Mouse (Mus musculus): ENCODE results near the gene Cdh3. TPM values are rescaled to one million over a fixed set of nuclear protein-coding genes. Genes with fewer than 3 reads are reported as not detected.

Cdh3 gene
- 21.5 and 22.3 TPM in 2 replicates for polyA plus RNA-seq (2015; fragmentation: Nextera tagmentation; extraction: Ambion mirVana)

DNA sequence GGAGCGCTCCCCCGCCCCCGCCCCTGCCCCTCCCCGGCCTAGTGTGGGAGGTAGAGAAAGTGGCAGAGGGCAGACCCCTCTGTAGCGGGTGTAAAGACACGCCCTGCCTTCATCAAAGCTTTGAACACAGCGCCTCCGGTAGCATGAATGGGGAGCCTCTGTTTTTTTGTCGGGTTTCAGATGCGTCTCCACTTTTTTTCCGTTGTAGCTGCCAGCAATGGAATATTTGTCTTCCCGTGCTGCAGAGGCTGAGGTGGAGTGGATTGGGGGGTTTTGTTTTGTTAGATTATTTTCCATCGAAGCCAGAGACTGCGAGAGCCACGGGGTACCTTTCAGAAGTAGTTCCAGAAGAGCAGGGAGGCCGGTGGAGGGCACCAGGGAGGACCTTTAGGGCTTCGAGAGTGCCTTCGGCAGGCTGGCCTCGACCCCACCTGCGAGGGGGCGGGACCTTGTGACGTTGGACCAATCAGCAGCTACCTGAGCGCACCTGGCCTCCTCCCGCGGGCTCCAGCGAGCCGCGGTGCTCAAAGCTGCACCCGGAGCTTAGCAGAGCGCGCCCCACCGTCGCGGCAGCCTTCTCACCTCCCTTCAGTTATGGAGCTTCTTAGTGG lies at the start of gene Cdh3:
Gene Cdh3, plus strand, starts transcription at position 527 of the 611 bp plus-strand sequence.
- Histone ChIP-seq H3K36me3 (no peaks in the 10 kb centered on the region), H3K9me3 (no peaks in the 10 kb centered on the region), H3K4me2 (peak within 1 kb of the TSS; percentile 74), H3K27ac (peak within 1 kb of the TSS; percentile 71), H3K4me1 (peaks cover 54% of the 10 kb centered on the region), H3K27me3 (peaks cover 41% of the 10 kb centered on the region), H3K9ac (peak within 1 kb of the TSS; percentile 69), H3K4me3 (peak within 1 kb of the TSS; percentile 53)
- 1% methylated on average over 34 of the region's 34 CpGs for WGBS
- ATAC-seq (ENCODE audit: insufficient number of reproducible peaks, insufficient read depth, low FRiP score, low TSS enrichment, low read depth), result peak; percentile 77

- 81% methylated on average over 5 of the region's 5 CpGs for WGBS
- no peak for ATAC-seq (ENCODE audit: insufficient number of reproducible peaks, insufficient read depth, low FRiP score, low TSS enrichment, low read depth)
- Histone ChIP-seq H3K9me3 (no peaks in the 10 kb centered on the region), H3K9ac (no peak overlapping the region), H3K4me1 (no peaks in the 10 kb centered on the region), H3K27me3 (no peaks in the 10 kb centered on the region), H3K4me2 (no peak overlapping the region), H3K4me3 (no peak overlapping the region), H3K36me3 (no peaks in the 10 kb centered on the region), H3K27ac (no peak overlapping the region)
Observed at GRCm38 (mm10) chr8:106462131-106462530, 48.6 kb upstream of the Cdh3 start.

GRCm38 (mm10) chr8:106463795-106464194 lies 46.9 kb upstream of the Cdh3 start:
- Histone ChIP-seq H3K4me3 (no peak overlapping the region), H3K9me3 (no peaks in the 10 kb centered on the region), H3K9ac (no peak overlapping the region), H3K27me3 (no peaks in the 10 kb centered on the region), H3K4me1 (no peaks in the 10 kb centered on the region), H3K36me3 (no peaks in the 10 kb centered on the region), H3K27ac (no peak overlapping the region), H3K4me2 (no peak overlapping the region)
- 89% methylated on average over 6 of the region's 6 CpGs for WGBS
- no peak for ATAC-seq (ENCODE audit: insufficient number of reproducible peaks, insufficient read depth, low FRiP score, low TSS enrichment, low read depth)

GRCm38 (mm10) chr8:106469485-106469884 lies 41.2 kb upstream of the Cdh3 start:
- H3K27me3 ChIP-seq, result no peaks in the 10 kb centered on the region
- no peak overlapping the region for H3K4me3 ChIP-seq
- no peaks in the 10 kb centered on the region for H3K9me3 ChIP-seq
- H3K4me2 ChIP-seq, result no peak overlapping the region
- peak; percentile 56; the same call in 1 of the 2 replicates for ATAC-seq (ENCODE audit: insufficient number of reproducible peaks, insufficient read depth, low FRiP score, low TSS enrichment, low read depth)
- peaks cover 5% of the 10 kb centered on the region; the same call in 1 of the 2 replicates for H3K4me1 ChIP-seq
- H3K36me3 ChIP-seq, result no peaks in the 10 kb centered on the region
- no peak overlapping the region for H3K27ac ChIP-seq
- 28% methylated on average over 7 of the region's 7 CpGs for WGBS
- H3K9ac ChIP-seq, result no peak overlapping the region

DNA sequence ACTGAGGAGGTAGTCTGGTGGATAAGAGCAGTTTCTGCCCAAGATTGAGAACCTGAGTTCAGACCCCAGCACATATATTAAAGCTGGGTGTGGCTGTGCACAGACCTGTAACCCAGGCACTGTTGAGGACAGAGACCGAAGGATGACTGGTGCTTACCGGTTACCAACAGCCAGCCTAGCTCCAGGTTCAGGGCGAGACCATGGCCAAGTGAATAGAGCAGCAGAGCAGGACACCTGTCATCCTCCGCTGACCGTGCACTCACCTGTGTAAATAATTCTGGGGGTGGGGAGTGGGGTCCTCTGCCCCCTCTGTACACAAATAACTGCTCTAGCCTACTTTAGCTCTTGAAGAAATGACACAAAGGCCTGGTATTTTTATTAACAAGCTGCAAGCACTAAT lies 36.7 kb upstream of the Cdh3 start:
- Histone ChIP-seq H3K27ac (no peak overlapping the region), H3K4me1 (peaks cover 5% of the 10 kb centered on the region; the same call in 1 of the 2 replicates), H3K9ac (no peak overlapping the region), H3K36me3 (no peaks in the 10 kb centered on the region), H3K27me3 (no peaks in the 10 kb centered on the region), H3K9me3 (no peaks in the 10 kb centered on the region), H3K4me2 (no peak overlapping the region), H3K4me3 (no peak overlapping the region)
- ATAC-seq (ENCODE audit: insufficient number of reproducible peaks, insufficient read depth, low FRiP score, low TSS enrichment, low read depth), result no peak
- 87% methylated on average over 5 of the region's 5 CpGs for WGBS

DNA sequence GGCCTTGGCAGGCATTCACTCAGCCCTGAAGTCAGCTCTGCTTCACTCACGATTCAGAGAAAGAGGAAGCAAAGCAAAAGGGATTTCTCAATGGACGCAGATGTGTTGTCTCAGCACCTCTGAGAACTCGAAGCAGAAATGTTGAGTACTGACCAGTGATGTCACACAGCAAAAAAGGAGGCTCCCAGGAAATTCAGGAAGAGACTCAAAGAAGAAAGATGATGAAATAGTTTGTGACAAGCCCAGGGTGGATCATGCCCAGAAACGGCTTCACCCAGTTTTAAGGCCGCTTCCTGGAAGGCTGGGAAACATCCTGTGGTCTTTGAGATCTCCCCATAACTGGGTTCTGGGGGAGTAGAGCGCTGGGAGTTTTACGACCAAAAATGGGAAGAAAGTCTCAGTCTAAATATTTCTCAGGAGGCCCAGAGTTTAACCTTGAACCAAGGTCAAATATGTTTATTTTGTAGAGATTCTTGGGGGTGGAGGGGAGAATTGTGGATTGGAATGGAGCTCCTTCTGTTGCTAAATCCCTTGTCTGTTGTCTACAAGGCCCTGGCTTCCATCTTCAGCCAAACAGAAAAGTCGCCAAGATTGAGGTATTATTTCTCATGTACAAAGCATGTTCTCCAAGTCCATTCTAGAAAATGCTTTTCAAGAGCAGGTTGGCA lies 10.5 kb upstream of the Cdh3 start, which contains the start of gene 6030452D12Rik:
Gene 6030452D12Rik, plus strand, starts transcription at position 505 of the 668 bp plus-strand sequence.
- H3K27me3 ChIP-seq, result no peaks in the 10 kb centered on the region
- H3K4me3 ChIP-seq, result no peak within 1 kb of the TSS
- ATAC-seq (ENCODE audit: insufficient number of reproducible peaks, insufficient read depth, low FRiP score, low TSS enrichment, low read depth), result no peak
- WGBS, result 74% methylated on average over 8 of the region's 8 CpGs
- peaks cover 7% of the 10 kb centered on the region for H3K4me1 ChIP-seq
- no peaks in the 10 kb centered on the region for H3K9me3 ChIP-seq
- H3K4me2 ChIP-seq, result no peak within 1 kb of the TSS
- H3K36me3 ChIP-seq, result no peaks in the 10 kb centered on the region
- no peak within 1 kb of the TSS for H3K9ac ChIP-seq
- H3K27ac ChIP-seq, result no peak within 1 kb of the TSS

DNA sequence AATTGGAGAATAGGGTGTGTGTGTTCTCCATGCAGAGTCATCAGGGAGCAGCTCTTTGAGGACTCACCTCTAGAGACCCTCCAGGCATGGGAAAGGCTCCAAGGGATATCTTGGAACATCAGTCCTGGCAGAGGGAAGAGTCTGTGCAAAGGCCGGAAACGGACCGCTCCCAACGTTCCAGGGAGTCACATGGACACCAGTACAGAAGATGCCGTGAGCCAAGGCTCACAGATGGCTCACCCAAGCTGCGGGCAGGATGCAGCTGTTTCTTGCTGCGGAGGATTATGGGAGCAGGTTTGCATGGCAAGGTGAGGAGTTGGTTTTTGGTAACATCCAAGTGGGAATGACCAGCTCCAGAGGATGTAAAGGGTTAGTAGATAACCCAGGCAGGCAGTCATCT lies 6.5 kb upstream of the Cdh3 start:
- no peak overlapping the region for H3K4me3 ChIP-seq
- H3K36me3 ChIP-seq, result no peaks in the 10 kb centered on the region
- no peak overlapping the region for H3K4me2 ChIP-seq
- peaks cover 14% of the 10 kb centered on the region for H3K27me3 ChIP-seq
- H3K27ac ChIP-seq, result no peak overlapping the region
- H3K9ac ChIP-seq, result no peak overlapping the region
- no peaks in the 10 kb centered on the region for H3K9me3 ChIP-seq
- peaks cover 34% of the 10 kb centered on the region for H3K4me1 ChIP-seq
- ATAC-seq (ENCODE audit: insufficient number of reproducible peaks, insufficient read depth, low FRiP score, low TSS enrichment, low read depth), result no peak
- 88% methylated on average over 7 of the region's 7 CpGs for WGBS

DNA sequence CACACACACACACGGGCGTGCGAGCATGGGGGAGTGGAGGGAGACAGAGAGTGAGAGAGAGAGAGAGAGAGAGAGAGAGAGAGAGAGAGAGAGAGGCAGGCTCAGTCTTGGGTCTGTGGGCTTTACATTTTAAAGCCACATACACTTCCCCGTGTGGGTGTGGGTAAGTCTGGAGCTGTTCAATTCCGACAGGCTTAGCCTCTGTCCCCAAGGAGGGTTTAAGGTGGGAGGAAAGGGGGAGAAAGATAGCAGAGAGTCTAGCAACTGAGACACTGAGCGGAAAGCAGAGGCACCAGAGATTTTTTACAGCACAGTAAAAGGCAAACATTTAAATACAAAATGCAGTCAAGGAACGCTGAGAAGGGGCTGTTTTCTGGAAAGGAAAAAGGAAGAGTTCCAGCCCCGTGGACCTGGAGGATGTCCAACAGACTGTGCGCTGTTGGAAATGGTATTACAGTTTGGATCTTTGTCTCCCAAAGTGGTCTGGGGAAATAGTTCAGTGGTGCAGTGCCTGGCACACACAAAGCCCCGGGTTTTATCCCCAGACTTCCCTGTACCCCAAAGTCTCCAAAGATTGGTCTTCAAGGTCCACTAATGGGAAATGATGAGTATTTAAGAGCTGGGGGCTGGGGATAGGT lies 5.2 kb upstream of the Cdh3 start:
- no peak overlapping the region for H3K4me2 ChIP-seq
- WGBS, result 52% methylated on average over 10 of the region's 10 CpGs
- H3K4me3 ChIP-seq, result no peak overlapping the region
- H3K27ac ChIP-seq, result peak overlapping the region; percentile 22
- ATAC-seq (ENCODE audit: insufficient number of reproducible peaks, insufficient read depth, low FRiP score, low TSS enrichment, low read depth), result no peak
- H3K4me1 ChIP-seq, result peaks cover 35% of the 10 kb centered on the region
- no peaks in the 10 kb centered on the region for H3K9me3 ChIP-seq
- H3K9ac ChIP-seq, result no peak overlapping the region
- H3K36me3 ChIP-seq, result no peaks in the 10 kb centered on the region
- peaks cover 26% of the 10 kb centered on the region for H3K27me3 ChIP-seq

- H3K9me3 ChIP-seq, result no peaks in the 10 kb centered on the region
- peaks cover 42% of the 10 kb centered on the region for H3K4me1 ChIP-seq
- no peak for ATAC-seq (ENCODE audit: insufficient number of reproducible peaks, insufficient read depth, low FRiP score, low TSS enrichment, low read depth)
- H3K9ac ChIP-seq, result no peak overlapping the region
- no peak overlapping the region for H3K27ac ChIP-seq
- peaks cover 33% of the 10 kb centered on the region for H3K27me3 ChIP-seq
- no peaks in the 10 kb centered on the region for H3K36me3 ChIP-seq
- H3K4me2 ChIP-seq, result no peak overlapping the region
- H3K4me3 ChIP-seq, result no peak overlapping the region
- WGBS, result 90% methylated on average over 1 of the region's 1 CpGs
Observed at GRCm38 (mm10) chr8:106506106-106506505, 4.6 kb upstream of the Cdh3 start.

- peak; percentile 34; the same call in 1 of the 2 replicates for ATAC-seq (ENCODE audit: insufficient number of reproducible peaks, insufficient read depth, low FRiP score, low TSS enrichment, low read depth)
- under 1% methylated on average over 30 of the region's 30 CpGs for WGBS
- no peaks in the 10 kb centered on the region for H3K36me3 ChIP-seq
- no peaks in the 10 kb centered on the region for H3K9me3 ChIP-seq
- peaks cover 57% of the 10 kb centered on the region for H3K4me1 ChIP-seq
- peak overlapping the region; percentile 71 for H3K27ac ChIP-seq
- peak overlapping the region; percentile 79 for H3K4me2 ChIP-seq
- H3K4me3 ChIP-seq, result peak overlapping the region; percentile 39
- peak overlapping the region; percentile 65 for H3K9ac ChIP-seq
- peaks cover 41% of the 10 kb centered on the region for H3K27me3 ChIP-seq
Observed at GRCm38 (mm10) chr8:106507761-106508331, 2.8 kb upstream of the Cdh3 start.

DNA sequence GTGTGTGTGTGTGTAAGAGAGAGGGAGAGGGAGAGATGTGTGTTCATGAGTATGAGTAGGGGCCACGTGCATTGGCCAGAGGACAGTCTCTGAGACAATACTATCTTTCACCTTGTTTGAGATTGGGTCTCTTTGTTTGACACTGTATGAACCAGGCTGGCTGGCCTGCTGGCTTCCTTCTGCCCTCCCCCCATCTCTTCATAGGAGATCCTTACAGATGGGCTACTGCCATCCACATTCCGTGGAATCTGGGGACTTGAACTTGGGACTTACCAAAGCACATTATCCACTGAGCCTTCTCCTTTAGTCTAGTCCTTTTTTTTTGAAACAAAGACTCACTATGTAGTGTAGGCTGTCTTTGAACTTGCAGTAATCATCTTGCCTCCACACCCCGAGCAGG lies 2.2 kb upstream of the Cdh3 start:
- H3K27ac ChIP-seq, result peak overlapping the region; percentile 71; the same call in 1 of the 2 replicates
- peak overlapping the region; percentile 79 for H3K4me2 ChIP-seq
- no peaks in the 10 kb centered on the region for H3K36me3 ChIP-seq
- H3K9ac ChIP-seq, result peak overlapping the region; percentile 65
- peaks cover 60% of the 10 kb centered on the region for H3K4me1 ChIP-seq
- H3K9me3 ChIP-seq, result no peaks in the 10 kb centered on the region
- H3K27me3 ChIP-seq, result peaks cover 41% of the 10 kb centered on the region
- no peak for ATAC-seq (ENCODE audit: insufficient number of reproducible peaks, insufficient read depth, low FRiP score, low TSS enrichment, low read depth)
- WGBS, result 19% methylated on average over 3 of the region's 3 CpGs
- peak overlapping the region; percentile 39; the same call in 1 of the 2 replicates for H3K4me3 ChIP-seq
